Mouse (Mus musculus) ovary, postnatal 14 days (tissue): Measurements from ENCODE around the gene Cep131.

Source experiments
- DNase-seq: peaks from one replicate; pipeline ENCODE4 v3.0.0; 2022; ENCODE audit warnings: low spot score

Gene Cep131

GRCm38 (mm10) chr11:120086702-120087152 is at the start of gene Cep131:
TSS of gene Cep131 (minus strand) at chr11:120086827.
- DNase-seq = peak; percentile 94

- DNase-seq = no peak
Measured at GRCm38 (mm10) chr11:120136195-120136594, 49.6 kb upstream of the Cep131 start.

GRCm38 (mm10) chr11:120134847-120135530 is 48.4 kb upstream of the Cep131 start:
- no peak for DNase-seq

GRCm38 (mm10) chr11:120134148-120134547 is 47.5 kb upstream of the Cep131 start:
- no peak for DNase-seq

GRCm38 (mm10) chr11:120129281-120129680 is 42.7 kb upstream of the Cep131 start:
- DNase-seq = no peak

- no peak for DNase-seq
Measured at GRCm38 (mm10) chr11:120126845-120127244, 40.2 kb upstream of the Cep131 start.

GRCm38 (mm10) chr11:120122126-120122525 is 35.5 kb upstream of the Cep131 start:
- no peak for DNase-seq

GRCm38 (mm10) chr11:120120642-120121420 is 34.2 kb upstream of the Cep131 start:
- DNase-seq = peak; percentile 34

GRCm38 (mm10) chr11:120119936-120120541 is 33.4 kb upstream of the Cep131 start:
- no peak for DNase-seq

- no peak for DNase-seq
Measured at GRCm38 (mm10) chr11:120119108-120119507, 32.5 kb upstream of the Cep131 start.

GRCm38 (mm10) chr11:120117626-120118025 is 31.0 kb upstream of the Cep131 start:
- DNase-seq = no peak

GRCm38 (mm10) chr11:120114488-120115215 is 28.0 kb upstream of the Cep131 start:
- no peak for DNase-seq

GRCm38 (mm10) chr11:120112136-120112535 is 25.5 kb upstream of the Cep131 start:
- no peak for DNase-seq

GRCm38 (mm10) chr11:120111033-120111432 is 24.4 kb upstream of the Cep131 start:
- peak; percentile 52 for DNase-seq

GRCm38 (mm10) chr11:120110554-120110953 is 23.9 kb upstream of the Cep131 start:
- no peak for DNase-seq

- no peak for DNase-seq
Measured at GRCm38 (mm10) chr11:120109558-120110210, 23.1 kb upstream of the Cep131 start.

- no peak for DNase-seq
Measured at GRCm38 (mm10) chr11:120107796-120108195, 21.2 kb upstream of the Cep131 start.

GRCm38 (mm10) chr11:120107026-120107425 is 20.4 kb upstream of the Cep131 start:
- DNase-seq = no peak

- no peak for DNase-seq
Measured at GRCm38 (mm10) chr11:120103431-120103997, 16.9 kb upstream of the Cep131 start.

- peak; percentile 51 for DNase-seq
Measured at GRCm38 (mm10) chr11:120101036-120101435, 14.4 kb upstream of the Cep131 start.
